Mouse (Mus musculus) CH12.LX (cell line): ENCODE measurements at regions not wholly inside any gene's neighbourhood (a gene's known extent, or its start where the extent isn't known, plus 50 kb on each side); places are given as distances from the start of the nearest gene placed in this dataset.

Experiments used
- DNase-seq: peaks from one replicate; pipeline ENCODE4 v3.0.0-alpha.2; 2013; ENCODE audit errors: extremely low read depth
- H3K27ac ChIP-seq: 2 replicates; pipeline ENCODE4 v1.5.1; 2012; ENCODE audit warnings: low read depth, mild to moderate bottlenecking, control low read depth, moderate library complexity; ENCODE audit not compliant: insufficient read depth
- H3K27me3 ChIP-seq: replicated peaks from 2 replicates; pipeline ENCODE3; 2012; ENCODE audit warnings: inconsistent platforms
- H3K36me3 ChIP-seq, 2 experiments: replicated peaks in 1 of 2; 2 replicates each; pipeline versions ENCODE3 to v1.6.1; 2012; ENCODE audit warnings: inconsistent platforms in 1 of 2, low read length in 1 of 2, mild to moderate bottlenecking in 1 of 2, mixed read lengths in 1 of 2, moderate library complexity in 1 of 2; ENCODE audit not compliant: control insufficient read depth in 1 of 2, insufficient read depth in 1 of 2
- H3K4me1 ChIP-seq, 2 experiments: 2 replicates each; pipeline ENCODE4 v1.6.1; 2012; ENCODE audit warnings: inconsistent platforms in 1 of 2, moderate library complexity in 1 of 2; ENCODE audit not compliant: insufficient read depth in 2 of 2, control insufficient read depth in 1 of 2
- H3K4me2 ChIP-seq: 2 replicates; pipeline ENCODE4 v1.6.1; 2012; ENCODE audit warnings: low read depth, mild to moderate bottlenecking, control low read depth; ENCODE audit not compliant: poor library complexity, insufficient read depth, severe bottlenecking
- H3K4me3 ChIP-seq, 3 experiments: fragments of 150-350 bp in 1 of 3; sonication (generic) in 1 of 3; replicated peaks in 1 of 3; 2 replicates each; pipeline versions ENCODE3 to v1.5.1; 2011 to 2012; ENCODE audit warnings: low read depth in 2 of 3, low read length in 2 of 3, mild to moderate bottlenecking in 2 of 3, moderate library complexity in 2 of 3, control low read depth in 1 of 3, improper control_type of control experiment in 1 of 3, inconsistent platforms in 1 of 3, mixed read lengths in 1 of 3; ENCODE audit not compliant: poor library complexity in 1 of 3
- H3K79me2 ChIP-seq: replicated peaks from 2 replicates; pipeline ENCODE4 v1.6.1; 2012; ENCODE audit warnings: mild to moderate bottlenecking, moderate library complexity; ENCODE audit not compliant: control insufficient read depth, poor library complexity, insufficient read depth, severe bottlenecking; ENCODE audit errors: extremely low read depth
- H3K9ac ChIP-seq: 2 replicates; pipeline ENCODE4 v1.6.1; 2012; ENCODE audit warnings: low read depth, mild to moderate bottlenecking, control low read depth, moderate library complexity; ENCODE audit not compliant: insufficient read depth
- H3K9me3 ChIP-seq: replicated peaks from 2 replicates; pipeline ENCODE3; 2012; ENCODE audit warnings: low read length, inconsistent platforms, mixed read lengths
- ELF1 ChIP-seq: IDR thresholded peaks from 2 replicates; pipeline ENCODE4 v1.6.1; 2014; ENCODE audit warnings: low read depth, mild to moderate bottlenecking, inconsistent platforms, low read length, improper control_type of control experiment
- EP300 ChIP-seq: IDR thresholded peaks from 2 replicates; pipeline ENCODE4 v1.6.1; 2011; ENCODE audit warnings: low read length, improper control_type of control experiment
- JUN ChIP-seq: IDR thresholded peaks from 2 replicates; pipeline ENCODE4 v1.6.1; 2011; ENCODE audit warnings: low read depth, mild to moderate bottlenecking, low read length, improper control_type of control experiment, moderate library complexity; ENCODE audit not compliant: insufficient read depth
- MAZ ChIP-seq: IDR thresholded peaks from 2 replicates; pipeline ENCODE4 v1.6.1; 2012; ENCODE audit warnings: low read depth, mild to moderate bottlenecking, inconsistent platforms, low read length, improper control_type of control experiment, moderate library complexity
- MYC ChIP-seq: IDR thresholded peaks from 2 replicates; pipeline ENCODE4 v1.6.1; 2011; ENCODE audit warnings: low read depth, mild to moderate bottlenecking, improper control_type of control experiment, low read length
- PAX5 ChIP-seq: IDR thresholded peaks from 2 replicates; pipeline ENCODE4 v1.6.1; 2012; ENCODE audit warnings: low read length, inconsistent platforms, mixed read lengths
- RCOR1 ChIP-seq: conservative IDR thresholded peaks from 2 replicates; pipeline ENCODE4 v1.6.1; 2012; ENCODE audit warnings: low read depth, mild to moderate bottlenecking, inconsistent platforms, low read length, improper control_type of control experiment
- TCF12 ChIP-seq: IDR thresholded peaks from 2 replicates; pipeline ENCODE4 v1.6.1; 2014; ENCODE audit warnings: low read depth, mild to moderate bottlenecking, inconsistent platforms, low read length, improper control_type of control experiment
- UBTF ChIP-seq: IDR thresholded peaks from 2 replicates; pipeline ENCODE4 v1.6.1; 2012; ENCODE audit warnings: low read depth, mild to moderate bottlenecking, inconsistent platforms, low read length, improper control_type of control experiment, moderate library complexity
- USF2 ChIP-seq: conservative IDR thresholded peaks from 2 replicates; pipeline ENCODE4 v1.6.1; 2011; ENCODE audit warnings: low read depth, low read length, improper control_type of control experiment
- ZKSCAN1 ChIP-seq: IDR thresholded peaks from 2 replicates; pipeline ENCODE4 v1.6.1; 2012; ENCODE audit warnings: low read depth, inconsistent platforms, low read length, improper control_type of control experiment, borderline replicate concordance
- ZMIZ1 ChIP-seq: IDR thresholded peaks from 2 replicates; pipeline ENCODE4 v1.6.1; 2012; ENCODE audit warnings: low read depth, mild to moderate bottlenecking, inconsistent platforms, low read length, improper control_type of control experiment
- dilution Hi-C: fragments of 300-500 bp; cut with MboI; formaldehyde crosslinking; loops from 2 replicates; pipeline ENCODE4 v1.14.3; 2020; ENCODE audit warnings: low sequenced_read_pairs; ENCODE audit not compliant: extremely low pct_unique_long_range_greater_than_20kb, extremely low pct_ligation_motif_present
- in situ Hi-C: fragments of 300-500 bp; cut with MboI; formaldehyde crosslinking; loops from 3 replicates; pipeline ENCODE4 v1.14.3; 2019; ENCODE audit warnings: low sequenced_read_pairs, low pct_ligation_motif_present, low pct_unique_long_range_greater_than_20kb, mixed read lengths

GRCm38 (mm10) chr16:28109771-28110170 lies 643.1 kb downstream of the Fgf12 start:
- Histone ChIP-seq H3K36me3 (no peaks in the 10 kb centered on the region), H3K9me3 (no peaks in the 10 kb centered on the region), H3K4me3 (no peak overlapping the region), H3K79me2 (no peaks in the 10 kb centered on the region), H3K4me2 (no peak overlapping the region), H3K27ac (no peak overlapping the region), H3K4me1 (no peaks in the 10 kb centered on the region), H3K27me3 (no peaks in the 10 kb centered on the region), H3K9ac (no peak overlapping the region)
- dilution Hi-C loops (no loop called here), in situ Hi-C loops (no loop called here)
- no peak for DNase-seq
- no peak for TF ChIP-seq PAX5
- TF ChIP-seq ELF1 = no peak
- no peak for TF ChIP-seq ZKSCAN1
- TF ChIP-seq UBTF = no peak
- no peak for TF ChIP-seq ZMIZ1
- TF ChIP-seq MAZ = no peak
- no peak for TF ChIP-seq EP300
- no peak for TF ChIP-seq USF2
- TF ChIP-seq JUN = no peak
- TF ChIP-seq RCOR1 = no peak
- TF ChIP-seq TCF12 = no peak
- TF ChIP-seq MYC = no peak
